Mouse (Mus musculus) lung, adult 2 months (tissue): ENCODE results near the gene Pfdn2.

Experiments
- CTCF ChIP-seq: fragments of 200-500 bp; IDR thresholded peaks from 2 replicates; pipeline ENCODE4 v1.5.1; 2011; ENCODE audit warnings: mild to moderate bottlenecking, low read length, control low read depth; ENCODE audit not compliant: insufficient read depth
- POLR2A ChIP-seq: fragments of 200-500 bp; IDR thresholded peaks from 2 replicates; pipeline ENCODE4 v1.6.1; 2011; ENCODE audit warnings: low read depth, mild to moderate bottlenecking, control low read depth, low read length, borderline replicate concordance; ENCODE audit errors: extremely low read depth

DNA sequence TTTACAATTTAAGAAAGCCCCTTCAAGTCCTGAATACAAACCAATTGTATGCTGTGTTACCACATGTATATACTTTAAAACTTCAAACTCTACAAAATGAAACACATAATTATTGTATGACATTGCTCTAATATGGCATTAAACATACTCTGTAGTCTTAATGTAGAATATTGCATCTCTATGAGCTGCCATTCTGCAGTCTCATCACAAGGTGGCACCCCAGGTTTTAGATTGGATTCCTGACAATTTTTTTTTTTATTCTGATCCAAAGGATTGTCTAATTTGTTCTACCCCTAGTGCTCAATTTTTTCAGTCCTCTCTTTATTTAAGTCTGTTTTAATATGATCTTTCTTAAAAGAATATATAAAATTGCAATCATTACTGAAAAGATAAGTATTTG, 24.1 kb upstream of the Pfdn2 start:
- TF ChIP-seq POLR2A (no peak), CTCF (0 out of 2 replicates have a peak, but pooled peaks have one; percentile 1)
